Mouse (Mus musculus) cerebellum, postnatal 10 days (tissue): ENCODE data around the gene Pola2.
A peak's percentile ranks its signal among the peaks of the same experiment; 100 is the strongest.

Experiments used
- DNase-seq, 2 experiments: peaks; one replicate each; pipeline ENCODE4 v3.0.0; 2021; ENCODE audit warnings: mixed read lengths in 2 of 2

Gene Pola2

GRCm38 (mm10) chr19:5964804-5965203 is 802 bp upstream of the Pola2 start:
- DNase-seq: no peak

DNA sequence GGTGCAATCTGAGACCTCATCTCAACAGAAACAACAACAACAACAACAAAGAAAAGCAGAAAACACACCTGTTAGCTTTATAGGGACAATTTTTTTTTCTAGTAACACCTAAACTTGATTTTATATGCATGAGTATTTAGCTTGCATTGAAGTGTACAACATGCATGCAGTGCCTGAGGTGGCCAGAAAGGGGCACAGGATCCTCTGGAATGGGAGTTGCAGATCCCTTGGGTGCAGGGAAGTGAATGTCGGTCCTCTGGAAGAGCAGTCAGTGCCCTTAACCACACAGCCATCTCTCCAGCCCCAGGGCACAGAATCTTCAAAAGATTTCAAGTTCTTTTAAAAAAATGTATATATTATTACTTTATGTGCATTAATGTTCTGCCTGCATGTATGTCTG is 1.4 kb downstream of the Pola2 start:
- DNase-seq: no peak

- DNase-seq: no peak
Observed at GRCm38 (mm10) chr19:5957371-5957770, 6.6 kb downstream of the Pola2 start.

GRCm38 (mm10) chr19:5956685-5957084 is 7.3 kb downstream of the Pola2 start:
- peak; percentile 89 to 90 for DNase-seq

GRCm38 (mm10) chr19:5955704-5956670 is 8.0 kb downstream of the Pola2 start:
- no peak for DNase-seq

- DNase-seq: no peak
Observed at GRCm38 (mm10) chr19:5954936-5955335, 9.1 kb downstream of the Pola2 start.

DNA sequence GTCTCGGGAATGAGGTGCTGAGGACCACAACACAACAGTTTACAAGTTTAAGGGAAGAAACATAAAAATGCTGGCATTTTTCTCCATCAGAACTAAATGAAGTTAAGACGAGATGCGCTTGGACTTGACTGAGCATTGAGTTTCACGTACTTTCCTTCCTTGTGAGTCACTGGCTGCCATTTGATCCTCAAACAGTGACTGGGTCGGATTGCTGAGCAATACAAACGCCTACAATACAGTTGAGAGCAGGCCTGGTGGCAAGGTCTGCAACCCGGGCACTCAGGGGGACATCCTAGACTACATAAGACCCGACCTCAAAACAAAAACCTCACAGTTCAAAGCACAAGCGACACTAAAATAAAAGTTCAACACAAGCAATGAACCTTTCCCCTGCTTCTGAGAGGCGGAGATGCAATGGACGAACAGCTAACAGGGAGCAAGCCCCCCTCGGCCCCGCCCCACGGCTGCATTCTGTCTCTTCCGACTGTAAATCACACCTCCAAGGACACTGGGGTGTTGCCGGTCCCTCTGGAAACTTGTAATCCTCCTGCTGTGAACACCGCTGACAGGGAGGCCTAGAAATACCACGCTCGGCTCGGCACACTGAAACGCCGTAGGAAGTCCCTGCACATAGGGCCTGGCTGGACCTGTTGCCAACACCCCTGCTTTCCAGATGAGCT is 9.8 kb downstream of the Pola2 start:
- no peak for DNase-seq

- no peak for DNase-seq
Observed at GRCm38 (mm10) chr19:5953201-5953770, 10.7 kb downstream of the Pola2 start.

DNA sequence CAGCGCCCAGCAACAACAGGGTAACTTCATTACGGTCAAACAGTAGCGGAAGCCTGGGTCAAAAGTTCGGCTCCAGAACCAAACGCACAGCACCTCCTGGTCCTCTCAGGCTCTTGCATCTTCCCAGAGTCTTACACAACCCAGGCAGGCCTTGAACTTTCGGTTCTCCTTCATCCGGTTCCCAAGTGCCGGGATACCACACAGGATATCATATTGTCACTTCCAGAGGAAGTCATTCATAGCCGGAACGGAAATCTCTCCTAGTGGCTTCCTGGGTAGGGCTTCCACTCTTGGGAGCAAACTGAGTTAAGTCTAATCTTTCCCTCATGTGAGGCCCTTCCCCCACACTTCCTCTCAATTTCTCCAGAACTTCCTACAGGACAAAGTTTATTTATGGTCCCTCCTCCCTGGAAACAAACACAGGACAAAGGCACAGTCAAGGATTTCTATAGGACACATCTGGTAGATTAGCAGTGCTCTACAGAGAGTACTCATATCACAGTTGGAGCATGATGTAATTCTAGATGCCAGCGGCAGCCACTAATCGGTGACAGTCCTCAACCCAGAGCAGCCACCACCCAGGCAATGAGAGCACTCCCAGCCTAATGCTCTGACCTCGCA is 11.8 kb downstream of the Pola2 start:
- no peak for DNase-seq

DNA sequence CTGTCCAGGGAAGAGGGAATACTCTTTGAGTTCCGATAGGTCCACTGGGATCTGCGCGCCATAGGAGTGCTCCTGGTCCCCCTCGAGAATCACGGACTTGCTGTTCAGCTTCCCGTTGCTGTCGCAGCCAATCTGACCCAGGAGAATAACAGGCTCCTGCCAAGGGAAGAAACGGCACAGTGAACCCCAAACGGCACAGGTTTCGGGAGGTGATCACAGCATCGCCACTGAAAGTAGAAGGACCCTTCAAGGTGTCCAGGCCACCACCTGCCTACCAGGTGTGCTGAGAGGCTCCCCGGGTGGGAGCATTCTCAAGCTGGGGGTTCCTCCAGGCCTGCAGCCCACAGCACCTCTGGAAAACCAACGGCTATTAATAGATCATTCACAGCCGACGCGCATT is 12.4 kb downstream of the Pola2 start:
- no peak for DNase-seq

GRCm38 (mm10) chr19:5950218-5950617 is 13.8 kb downstream of the Pola2 start:
- DNase-seq: no peak

GRCm38 (mm10) chr19:5945891-5946290 is 18.1 kb downstream of the Pola2 start:
- peak; percentile 35 to 44 for DNase-seq

GRCm38 (mm10) chr19:5945027-5945426 is 19.0 kb downstream of the Pola2 start:
- DNase-seq: no peak

- peak in 1 of 2 experiments; percentile 20 for DNase-seq
Observed at GRCm38 (mm10) chr19:5944145-5944544, 19.9 kb downstream of the Pola2 start.

- DNase-seq: peak in 1 of 2 experiments; percentile 35
Observed at GRCm38 (mm10) chr19:5943404-5943803, 20.6 kb downstream of the Pola2 start.

- no peak for DNase-seq
Observed at GRCm38 (mm10) chr19:5942581-5942980, 21.4 kb downstream of the Pola2 start.

GRCm38 (mm10) chr19:5940656-5941055 is 23.3 kb downstream of the Pola2 start:
- DNase-seq: peak; percentile 43 to 51

- peak; percentile 95 to 96 for DNase-seq
Observed at GRCm38 (mm10) chr19:5940173-5940572, 23.8 kb downstream of the Pola2 start.

DNA sequence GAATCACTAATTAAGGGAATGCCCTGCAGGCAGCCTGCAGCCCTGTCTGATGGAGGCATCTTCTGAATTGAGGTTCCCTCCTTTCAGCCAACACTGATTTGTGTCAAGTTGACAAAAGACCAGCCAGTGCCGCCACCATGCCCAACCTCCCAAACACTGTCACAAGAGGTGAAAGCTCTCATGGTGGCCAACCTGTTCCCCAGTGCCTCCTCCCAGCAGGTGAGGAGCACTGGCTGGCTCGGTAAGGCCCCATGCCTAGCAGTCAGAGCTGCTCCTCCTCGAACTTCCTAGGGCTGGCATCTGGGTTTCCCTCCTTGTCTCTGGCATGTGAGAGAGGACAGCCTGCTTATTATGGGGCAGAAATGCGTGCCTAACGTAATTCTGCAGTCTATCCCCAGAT is 24.3 kb downstream of the Pola2 start:
- peak; percentile 46 to 50 for DNase-seq

GRCm38 (mm10) chr19:5938516-5938915 is 25.5 kb downstream of the Pola2 start:
- DNase-seq: no peak

DNA sequence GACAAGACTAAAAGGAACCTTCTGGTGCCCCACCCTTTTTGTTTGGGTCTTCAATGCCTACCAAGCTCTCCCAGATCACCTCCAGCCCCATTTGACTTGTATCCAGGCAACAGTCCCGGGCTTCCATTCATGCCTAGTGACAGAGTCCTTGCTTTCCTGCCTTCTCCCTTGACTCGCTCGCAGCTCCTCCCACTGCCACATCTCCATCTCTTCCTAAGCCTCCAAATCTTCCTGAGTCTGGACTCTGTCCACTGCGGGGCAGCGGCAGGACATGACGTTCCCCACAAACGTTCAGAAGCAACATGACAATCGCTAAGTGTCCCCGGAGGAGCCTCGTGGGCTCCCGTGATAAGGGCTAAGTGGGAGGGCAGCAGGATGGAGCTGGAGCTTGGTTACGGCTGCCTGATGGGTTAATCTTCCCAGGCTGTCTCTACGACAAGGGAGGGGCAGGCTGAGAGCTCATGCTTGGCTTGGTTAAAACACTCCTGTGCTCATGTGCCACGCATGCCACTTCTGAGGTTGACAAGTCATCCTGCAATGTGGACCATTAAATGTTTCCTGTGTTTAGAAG is 26.1 kb downstream of the Pola2 start:
- peak; percentile 38 to 46 for DNase-seq

DNA sequence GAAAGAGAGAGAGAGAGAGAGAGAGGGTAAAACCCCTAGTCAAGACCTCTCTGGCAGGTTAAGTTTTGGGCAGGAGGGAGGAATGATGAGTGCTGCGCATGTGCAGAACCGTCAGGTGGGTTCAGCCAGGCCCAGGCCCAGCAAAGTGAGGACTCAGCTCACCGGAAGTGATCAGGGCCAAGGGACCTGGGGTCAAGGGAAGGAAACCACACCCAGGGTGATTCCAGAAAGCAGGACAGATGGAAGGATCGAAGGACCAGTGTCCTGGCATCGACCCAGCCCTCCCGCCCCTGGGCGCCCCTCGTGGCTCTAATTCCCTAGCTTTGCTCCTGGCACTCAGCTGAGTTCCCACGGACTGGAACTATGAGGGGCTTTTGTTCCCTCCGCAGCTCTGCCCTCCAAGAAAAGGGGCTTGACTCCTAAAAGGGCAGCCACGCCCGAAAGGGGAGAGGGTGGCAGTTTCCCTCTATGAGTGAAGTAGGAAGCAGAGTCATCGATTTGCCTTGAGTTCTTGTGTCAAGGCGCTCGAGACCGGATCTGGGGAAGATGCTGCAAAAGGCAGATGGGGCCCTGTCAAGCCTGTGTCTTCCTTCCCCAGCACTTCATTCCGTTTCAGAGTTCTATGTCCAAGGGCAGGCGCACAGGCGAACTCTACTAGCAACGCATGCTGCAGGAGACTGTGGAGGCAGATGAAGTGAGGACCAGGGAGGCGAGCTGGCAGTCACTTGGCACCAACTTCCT is 26.7 kb downstream of the Pola2 start:
- DNase-seq: peak; percentile 31 to 34
